Mouse (Mus musculus): ENCODE data around the gene Fgd1. TPM values are rescaled to one million over a fixed set of nuclear protein-coding genes. Genes with fewer than 3 reads are reported as not detected.
A peak's percentile ranks its signal among the peaks of the same experiment; 100 is the strongest.

The Fgd1 gene
- 7.4 and 8.0 TPM in 2 replicates for polyA plus RNA-seq (2014; fragmentation: Nextera tagmentation; extraction: Ambion mirVana)

DNA sequence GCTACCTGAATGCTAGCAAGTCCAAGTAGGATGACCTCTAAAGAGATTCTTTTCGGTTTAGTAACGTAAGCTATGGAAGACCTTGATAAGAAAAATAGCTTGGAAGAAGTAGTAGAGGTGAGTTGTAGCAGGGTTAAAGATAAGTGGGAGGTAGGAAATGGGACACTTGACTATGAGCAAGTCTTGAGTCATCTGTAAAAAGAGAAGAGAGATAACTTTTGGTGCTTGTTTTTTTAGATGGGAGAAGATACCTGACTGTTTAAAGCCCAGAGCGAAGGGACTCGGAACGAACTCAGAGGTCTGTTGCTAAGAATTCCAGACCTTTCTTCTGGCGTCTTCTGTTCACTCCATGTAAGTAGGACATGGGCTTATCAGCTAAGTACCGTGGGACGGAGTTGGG lies at the start of gene Fgd1:
Gene Fgd1, plus strand, starts transcription at position 301 of the 400 bp plus-strand sequence.
- H3K27me3 ChIP-seq (ENCODE audit: control insufficient read depth, insufficient read depth, low read length): no peaks in the 10 kb centered on the region
- H3K9me3 ChIP-seq (ENCODE audit: control insufficient read depth, low read length): no peaks in the 10 kb centered on the region
- H3K36me3 ChIP-seq (ENCODE audit: control insufficient read depth, insufficient read depth, low read length): no peaks in the 10 kb centered on the region
- no peak for ATAC-seq (ENCODE audit: insufficient number of reproducible peaks, insufficient read depth, low FRiP score, low read depth)
- 86% methylated on average over 8 of the region's 8 CpGs for WGBS
- H3K4me1 ChIP-seq (ENCODE audit: control insufficient read depth in 2 of 2, insufficient read depth in 2 of 2, low read length in 2 of 2): peaks cover 4 to 8% of the 10 kb centered on the region in 2 experiments; a peak in 3 of 4 replicates
- peak within 1 kb of the TSS; percentile 66 to 80 for H3K4me3 ChIP-seq (ENCODE audit: control insufficient read depth in 1 of 2, insufficient read depth in 1 of 2, low read depth in 1 of 2, low read length in 2 of 2)
- H3K9ac ChIP-seq (ENCODE audit: low read length): peak within 1 kb of the TSS; percentile 87
- H3K27ac ChIP-seq (replicated peaks in 1 of 2; ENCODE audit: control insufficient read depth in 1 of 2, insufficient read depth in 1 of 2, low read depth in 2 of 2, low read length in 2 of 2): peak within 1 kb of the TSS; percentile 79 to 81
- H3K4me2 ChIP-seq (ENCODE audit: low read length): peak within 1 kb of the TSS; percentile 70

DNA sequence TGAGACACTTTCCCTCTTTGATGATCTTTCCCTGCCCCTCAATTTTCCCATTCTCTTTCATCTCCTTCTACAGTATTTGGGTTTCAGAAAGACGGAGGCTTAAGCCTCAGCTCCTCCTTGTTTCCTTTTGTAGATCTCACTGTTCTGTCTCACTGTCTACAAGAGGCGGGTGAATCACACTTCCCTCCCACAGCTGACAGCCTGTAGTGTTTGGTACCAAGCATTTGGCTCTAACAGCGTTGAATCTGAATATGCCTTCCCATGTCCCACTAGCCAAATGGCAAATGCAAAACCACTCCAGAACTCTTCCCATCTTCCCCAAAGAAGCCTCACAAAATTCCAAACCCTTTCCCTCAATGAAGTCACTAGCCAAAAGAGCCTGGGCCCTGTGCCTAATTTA lies 49.2 kb upstream of the Fgd1 start:
- no peak for ATAC-seq (ENCODE audit: insufficient number of reproducible peaks, insufficient read depth, low FRiP score, low read depth)
- Histone ChIP-seq H3K9me3 (ENCODE audit: control insufficient read depth, low read length) (no peaks in the 10 kb centered on the region), H3K9ac (ENCODE audit: low read length) (no peak overlapping the region), H3K4me1 (ENCODE audit: control insufficient read depth in 2 of 2, insufficient read depth in 2 of 2, low read length in 2 of 2) (no peaks in the 10 kb centered on the region), H3K27me3 (ENCODE audit: control insufficient read depth, insufficient read depth, low read length) (no peaks in the 10 kb centered on the region), H3K36me3 (ENCODE audit: control insufficient read depth, insufficient read depth, low read length) (peaks cover 72% of the 10 kb centered on the region), H3K27ac (replicated peaks in 1 of 2; ENCODE audit: control insufficient read depth in 1 of 2, insufficient read depth in 1 of 2, low read depth in 2 of 2, low read length in 2 of 2) (no peak overlapping the region), H3K4me2 (ENCODE audit: low read length) (no peak overlapping the region), H3K4me3 (ENCODE audit: control insufficient read depth in 1 of 2, insufficient read depth in 1 of 2, low read depth in 1 of 2, low read length in 2 of 2) (no peak overlapping the region)
- WGBS: 72% methylated on average over 3 of the region's 3 CpGs

DNA sequence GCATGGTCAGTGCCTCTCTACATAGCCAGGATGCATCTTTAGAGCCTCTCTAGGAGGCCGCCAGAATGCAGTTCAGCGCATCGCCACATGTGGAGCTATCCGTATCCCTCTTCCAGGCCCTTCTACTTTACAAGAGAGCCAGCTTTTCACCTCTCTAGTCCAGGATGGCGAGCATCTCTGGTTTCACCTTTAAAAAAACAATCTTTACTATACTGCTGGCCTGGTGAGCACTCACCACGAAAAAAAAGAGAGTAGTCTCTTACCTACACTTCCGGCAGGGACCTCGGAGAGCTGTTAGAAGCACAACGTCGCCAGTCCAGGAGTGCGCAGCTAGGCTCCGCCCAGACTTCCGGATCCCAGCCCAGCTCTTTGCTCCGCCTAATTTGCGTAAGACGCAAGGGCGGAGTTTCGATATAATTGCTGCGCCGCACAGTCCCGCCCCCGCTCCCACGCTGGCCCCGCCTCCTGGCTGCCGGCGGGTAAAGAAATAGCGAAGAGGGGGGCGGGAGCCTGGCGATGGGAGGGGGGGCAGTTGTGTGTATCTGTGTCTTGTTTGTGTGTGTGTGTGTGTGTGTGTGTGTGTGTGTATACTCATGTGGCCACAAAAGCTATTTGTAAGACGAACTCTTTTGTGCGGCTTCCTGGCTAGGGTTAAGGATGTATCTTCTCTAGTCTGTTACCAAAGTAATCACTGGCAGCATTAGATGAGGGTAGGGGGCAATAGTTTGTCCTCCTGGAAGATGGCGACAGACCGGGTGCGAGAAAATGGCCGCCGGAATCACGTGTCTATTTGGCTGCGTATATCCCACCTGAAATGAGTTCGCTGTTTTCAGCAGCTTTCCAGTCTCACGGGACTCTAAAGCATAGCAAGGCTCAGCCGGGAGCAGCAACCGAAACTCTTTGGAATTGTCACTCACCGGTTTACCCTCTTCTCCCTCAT lies 28.7 kb upstream of the Fgd1 start, which contains the start of gene Gnl3l:
Gene Gnl3l, minus strand, starts transcription at position 385 of the 940 bp plus-strand sequence.
- peaks cover 16% of the 10 kb centered on the region for H3K36me3 ChIP-seq (ENCODE audit: control insufficient read depth, insufficient read depth, low read length)
- H3K27ac ChIP-seq (replicated peaks in 1 of 2; ENCODE audit: control insufficient read depth in 1 of 2, insufficient read depth in 1 of 2, low read depth in 2 of 2, low read length in 2 of 2): peak within 1 kb of the TSS; percentile 75 to 88
- H3K9ac ChIP-seq (ENCODE audit: low read length): peak within 1 kb of the TSS; percentile 62
- no peaks in the 10 kb centered on the region for H3K27me3 ChIP-seq (ENCODE audit: control insufficient read depth, insufficient read depth, low read length)
- H3K4me2 ChIP-seq (ENCODE audit: low read length): peak within 1 kb of the TSS; percentile 63
- WGBS: 20% methylated on average over 43 of the region's 43 CpGs
- H3K4me1 ChIP-seq (ENCODE audit: control insufficient read depth in 2 of 2, insufficient read depth in 2 of 2, low read length in 2 of 2): peaks cover 0 to 4% of the 10 kb centered on the region in 2 experiments; a peak in 2 of 4 replicates
- H3K9me3 ChIP-seq (ENCODE audit: control insufficient read depth, low read length): no peaks in the 10 kb centered on the region
- H3K4me3 ChIP-seq (ENCODE audit: control insufficient read depth in 1 of 2, insufficient read depth in 1 of 2, low read depth in 1 of 2, low read length in 2 of 2): peak within 1 kb of the TSS; percentile 50 to 65
- peak; percentile 93 for ATAC-seq (ENCODE audit: insufficient number of reproducible peaks, insufficient read depth, low FRiP score, low read depth)

GRCm38 (mm10) chrX:151017897-151018296 lies 28.1 kb upstream of the Fgd1 start:
- Histone ChIP-seq H3K27ac (replicated peaks in 1 of 2; ENCODE audit: control insufficient read depth in 1 of 2, insufficient read depth in 1 of 2, low read depth in 2 of 2, low read length in 2 of 2) (peak overlapping the region; percentile 75 to 88), H3K36me3 (ENCODE audit: control insufficient read depth, insufficient read depth, low read length) (peaks cover 10% of the 10 kb centered on the region; the same call in 1 of the 2 replicates), H3K4me1 (ENCODE audit: control insufficient read depth in 2 of 2, insufficient read depth in 2 of 2, low read length in 2 of 2) (peaks cover 0 to 4% of the 10 kb centered on the region in 2 experiments; a peak in 2 of 4 replicates), H3K9me3 (ENCODE audit: control insufficient read depth, low read length) (no peaks in the 10 kb centered on the region), H3K4me3 (ENCODE audit: control insufficient read depth in 1 of 2, insufficient read depth in 1 of 2, low read depth in 1 of 2, low read length in 2 of 2) (peak overlapping the region; percentile 50 to 65), H3K27me3 (ENCODE audit: control insufficient read depth, insufficient read depth, low read length) (no peaks in the 10 kb centered on the region), H3K9ac (ENCODE audit: low read length) (peak overlapping the region; percentile 62), H3K4me2 (ENCODE audit: low read length) (peak overlapping the region; percentile 63)
- ATAC-seq (ENCODE audit: insufficient number of reproducible peaks, insufficient read depth, low FRiP score, low read depth): no peak
- WGBS: 3% methylated on average over 3 of the region's 3 CpGs

DNA sequence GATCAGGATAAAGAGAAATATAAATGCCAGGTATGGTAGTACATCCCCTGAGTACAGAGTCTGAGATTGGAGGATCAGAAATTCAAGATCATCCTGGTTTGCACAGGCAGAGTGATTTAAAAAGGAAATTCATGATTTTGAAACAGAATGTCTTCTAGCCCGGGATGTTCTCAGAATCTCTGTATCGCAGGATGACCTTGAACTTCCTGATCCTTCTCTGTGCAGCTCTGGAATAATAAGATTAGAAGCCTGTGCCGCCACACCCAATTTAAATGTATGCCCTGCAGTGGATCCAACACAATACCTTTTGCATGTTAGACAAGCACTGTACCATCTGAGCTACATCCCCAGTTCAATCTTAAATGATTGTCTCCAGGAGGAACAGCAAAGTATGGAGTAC lies 27.2 kb upstream of the Fgd1 start:
- H3K27ac ChIP-seq (replicated peaks in 1 of 2; ENCODE audit: control insufficient read depth in 1 of 2, insufficient read depth in 1 of 2, low read depth in 2 of 2, low read length in 2 of 2): 0 out of 4 replicates have a peak overlapping the region, but pooled peaks of 1 of the 2 experiments have one; percentile 17
- no peak overlapping the region for H3K9ac ChIP-seq (ENCODE audit: low read length)
- H3K4me3 ChIP-seq (ENCODE audit: control insufficient read depth in 1 of 2, insufficient read depth in 1 of 2, low read depth in 1 of 2, low read length in 2 of 2): no peak overlapping the region
- H3K36me3 ChIP-seq (ENCODE audit: control insufficient read depth, insufficient read depth, low read length): peaks cover 3% of the 10 kb centered on the region; the same call in 1 of the 2 replicates
- no peaks in the 10 kb centered on the region for H3K27me3 ChIP-seq (ENCODE audit: control insufficient read depth, insufficient read depth, low read length)
- H3K4me2 ChIP-seq (ENCODE audit: low read length): peak overlapping the region; percentile 63; the same call in 1 of the 2 replicates
- ATAC-seq (ENCODE audit: insufficient number of reproducible peaks, insufficient read depth, low FRiP score, low read depth): no peak
- WGBS: 72% methylated on average over 3 of the region's 3 CpGs
- no peaks in the 10 kb centered on the region for H3K9me3 ChIP-seq (ENCODE audit: control insufficient read depth, low read length)
- peaks cover 0 to 4% of the 10 kb centered on the region in 2 experiments; a peak in 2 of 4 replicates for H3K4me1 ChIP-seq (ENCODE audit: control insufficient read depth in 2 of 2, insufficient read depth in 2 of 2, low read length in 2 of 2)

DNA sequence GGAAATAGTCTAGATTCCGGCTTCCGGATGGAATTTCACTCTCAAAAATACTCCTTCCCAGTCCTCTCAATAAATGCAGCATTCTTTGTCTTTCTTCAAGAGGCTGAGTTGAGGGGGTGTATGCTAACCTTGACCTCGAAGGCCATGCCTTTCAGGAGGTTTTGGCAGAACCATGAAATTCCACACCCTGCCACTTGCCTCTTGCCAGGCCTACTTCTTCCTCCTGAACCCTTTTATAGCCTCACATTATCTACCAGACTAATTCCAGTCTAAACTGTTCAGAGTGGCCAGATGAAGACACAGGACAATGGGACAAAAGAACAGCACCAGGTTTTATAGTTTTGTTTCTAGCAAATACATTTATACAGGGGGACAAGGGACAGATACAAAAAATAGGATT lies 14.6 kb upstream of the Fgd1 start:
- 60% methylated on average over 3 of the region's 3 CpGs for WGBS
- Histone ChIP-seq H3K27me3 (ENCODE audit: control insufficient read depth, insufficient read depth, low read length) (no peaks in the 10 kb centered on the region), H3K4me1 (ENCODE audit: control insufficient read depth in 2 of 2, insufficient read depth in 2 of 2, low read length in 2 of 2) (peaks cover 2 to 4% of the 10 kb centered on the region in 2 experiments; a peak in 2 of 4 replicates), H3K36me3 (ENCODE audit: control insufficient read depth, insufficient read depth, low read length) (no peaks in the 10 kb centered on the region), H3K9me3 (ENCODE audit: control insufficient read depth, low read length) (no peaks in the 10 kb centered on the region), H3K27ac (replicated peaks in 1 of 2; ENCODE audit: control insufficient read depth in 1 of 2, insufficient read depth in 1 of 2, low read depth in 2 of 2, low read length in 2 of 2) (peak overlapping the region; percentile 37 to 68; a peak in 2 of 4 replicates), H3K4me3 (ENCODE audit: control insufficient read depth in 1 of 2, insufficient read depth in 1 of 2, low read depth in 1 of 2, low read length in 2 of 2) (no peak overlapping the region), H3K9ac (ENCODE audit: low read length) (no peak overlapping the region), H3K4me2 (ENCODE audit: low read length) (no peak overlapping the region)
- no peak for ATAC-seq (ENCODE audit: insufficient number of reproducible peaks, insufficient read depth, low FRiP score, low read depth)

DNA sequence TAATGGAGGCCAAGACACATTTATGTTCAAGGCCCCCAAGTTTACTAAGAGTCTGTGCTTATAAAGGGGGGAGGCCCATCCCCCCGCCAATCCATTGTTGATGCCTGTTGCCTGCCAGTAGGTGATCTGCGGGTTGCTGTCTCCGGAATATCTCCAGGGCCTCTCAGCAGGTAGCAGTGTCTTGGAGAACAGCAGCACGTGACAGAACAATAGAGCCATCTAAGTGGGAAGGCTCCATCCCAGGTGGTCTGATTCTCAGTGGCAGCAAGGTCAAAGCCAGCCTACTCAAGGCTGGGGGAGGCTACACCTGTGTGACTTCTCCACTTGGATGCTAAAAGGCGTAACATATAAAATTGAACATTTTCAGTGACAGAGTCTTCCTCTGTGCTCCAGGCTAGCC lies 4.7 kb upstream of the Fgd1 start:
- Histone ChIP-seq H3K4me2 (ENCODE audit: low read length) (no peak overlapping the region), H3K36me3 (ENCODE audit: control insufficient read depth, insufficient read depth, low read length) (no peaks in the 10 kb centered on the region), H3K4me1 (ENCODE audit: control insufficient read depth in 2 of 2, insufficient read depth in 2 of 2, low read length in 2 of 2) (peaks cover 0 to 1% of the 10 kb centered on the region in 2 experiments; a peak in 2 of 4 replicates), H3K9me3 (ENCODE audit: control insufficient read depth, low read length) (no peaks in the 10 kb centered on the region), H3K4me3 (ENCODE audit: control insufficient read depth in 1 of 2, insufficient read depth in 1 of 2, low read depth in 1 of 2, low read length in 2 of 2) (no peak overlapping the region), H3K27me3 (ENCODE audit: control insufficient read depth, insufficient read depth, low read length) (no peaks in the 10 kb centered on the region), H3K9ac (ENCODE audit: low read length) (no peak overlapping the region), H3K27ac (replicated peaks in 1 of 2; ENCODE audit: control insufficient read depth in 1 of 2, insufficient read depth in 1 of 2, low read depth in 2 of 2, low read length in 2 of 2) (no peak overlapping the region)
- ATAC-seq (ENCODE audit: insufficient number of reproducible peaks, insufficient read depth, low FRiP score, low read depth): no peak
- 62% methylated on average over 5 of the region's 5 CpGs for WGBS

All from heart, embryonic 14.5 days (tissue).